Mouse (Mus musculus) left cerebral cortex, postnatal 10 days (tissue): ENCODE measurements around the gene E2f4. TPM values are rescaled to one million over a fixed set of nuclear protein-coding genes. Genes with fewer than 3 reads are reported as not detected.

ENCODE experiments used
- microRNA-seq: library from miRNA; unstranded; fragments of <30 nt; microRNA quantifications from one replicate; pipeline ENCODE4 v1.2.0, GENCODE M21; 2022
- total RNA-seq, 2 experiments: library from RNA; stranded (reverse); gene quantifications; 2 replicates each; pipeline ENCODE4 v1.2.3; 2021

E2f4 gene
- total RNA-seq, 2 experiments from 2014 or later, result 29.6 to 30.2 TPM

Small RNA genes lying within 50 kb of the gene (microRNA-seq; reads per million reads assigned to microRNA genes)
- gene Gm27320, result not detected
- gene Mir328, result 5,009 reads per million, percentile 92 among the genes with 10 or more reads in this experiment

Other genes starting within 250 kb of the E2f4 start
- not detected for gene Ces3a, start 249.1 kb upstream of the E2f4 start, total RNA-seq
- gene Ces3b, start 213.9 kb upstream of the E2f4 start, total RNA-seq, result not detected
- not detected for gene Ces4a, start 165.9 kb upstream of the E2f4 start, total RNA-seq
- gene Cbfb, start 127.0 kb upstream of the E2f4 start, total RNA-seq, result 10 to 100 TPM; 20.9 to 23.0 TPM
- gene D230025D16Rik, start 72.5 kb upstream of the E2f4 start, total RNA-seq, result 10 to 100 TPM; 27.5 to 28.0 TPM
- gene B3gnt9, start 42.5 kb upstream of the E2f4 start, total RNA-seq, result 1 to 10 TPM; 3.0 to 3.8 TPM
- gene Tradd, start 33.1 kb upstream of the E2f4 start, total RNA-seq, result 1 to 10 TPM; 5.5 to 5.8 TPM
- gene Fbxl8, start 33.0 kb upstream of the E2f4 start, total RNA-seq, result under 1 TPM; 0.58 to 0.61 TPM
- under 1 TPM; 0.34 to 0.75 TPM for gene Hsf4, start 27.9 kb upstream of the E2f4 start, total RNA-seq
- gene Nol3, start 21.5 kb upstream of the E2f4 start, total RNA-seq, result 1 to 10 TPM; 3.2 to 3.5 TPM
- 10 to 100 TPM; 68.2 to 82.2 TPM for gene 4931428F04Rik, start 7.8 kb upstream of the E2f4 start, total RNA-seq
- gene Exoc3l, start 1.6 kb upstream of the E2f4 start, total RNA-seq, result 1 to 10 TPM; 4.2 to 4.3 TPM
- gene Elmo3, start 7.9 kb downstream of the E2f4 start, total RNA-seq, result under 1 TPM; 0.41 to 0.83 TPM
- gene Lrrc29, start 28.6 kb downstream of the E2f4 start, total RNA-seq, result 1 to 10 TPM; 5.4 to 5.6 TPM
- gene Tmem208, start 28.7 kb downstream of the E2f4 start, total RNA-seq, result 10 to 100 TPM; 47.4 to 47.9 TPM
- 1 to 10 TPM; 2.6 to 2.7 TPM for gene Fhod1, start 50.3 kb downstream of the E2f4 start, total RNA-seq
- 10 to 100 TPM; 25.7 to 27.7 TPM for gene Slc9a5, start 51.2 kb downstream of the E2f4 start, total RNA-seq
- gene Plekhg4, start 75.6 kb downstream of the E2f4 start, total RNA-seq, result 1 to 10 TPM; 2.2 to 3.7 TPM
- not detected for gene Kctd19, start 115.8 kb downstream of the E2f4 start, total RNA-seq
- gene Lrrc36, start 115.9 kb downstream of the E2f4 start, total RNA-seq, result under 1 TPM; 0.32 to 0.79 TPM
- gene Tppp3, start 173.9 kb downstream of the E2f4 start, total RNA-seq, result 10 to 100 TPM; 75.5 to 88.7 TPM
- 10 to 100 TPM; 21.6 to 21.8 TPM for gene Zdhhc1, start 199.2 kb downstream of the E2f4 start, total RNA-seq
- gene Hsd11b2, start 221.1 kb downstream of the E2f4 start, total RNA-seq, result not detected